Mouse (Mus musculus) heart, postnatal 4 days (tissue): ENCODE measurements around the gene Asgr1. TPM values are rescaled to one million over a fixed set of nuclear protein-coding genes. Genes with fewer than 3 reads are reported as not detected.

ENCODE experiments used
- DNase-seq: peaks from one replicate; pipeline ENCODE4 v3.0.0; 2021
- total RNA-seq, 2 experiments: library from RNA; stranded (reverse); gene quantifications; 2 replicates each; pipeline ENCODE4 v1.2.3; 2021

Gene Asgr1
- total RNA-seq, 2 experiments from 2014 or later, result not detected

DNA sequence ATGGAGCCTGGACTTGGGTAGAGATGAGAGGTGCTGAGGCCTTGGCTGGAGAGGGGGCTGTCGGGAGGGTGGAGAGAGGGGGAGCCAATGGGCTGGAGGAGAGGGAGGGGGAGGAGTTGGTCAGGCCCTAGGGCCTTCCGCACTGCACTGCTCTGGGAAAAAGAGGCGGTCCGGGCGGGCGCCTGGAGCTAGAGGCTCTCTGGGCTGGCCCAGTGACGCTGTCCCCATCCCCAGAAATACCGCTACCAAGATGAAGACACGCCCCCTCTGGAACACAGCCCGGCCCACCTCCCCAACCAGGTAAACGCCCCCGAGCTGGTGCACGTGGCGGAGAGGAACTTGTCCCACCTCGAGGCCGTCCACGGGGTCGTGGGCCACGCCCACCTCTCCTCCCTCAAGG, 27.2 kb upstream of the Asgr1 start:
- DNase-seq, result peak; percentile 72

DNA sequence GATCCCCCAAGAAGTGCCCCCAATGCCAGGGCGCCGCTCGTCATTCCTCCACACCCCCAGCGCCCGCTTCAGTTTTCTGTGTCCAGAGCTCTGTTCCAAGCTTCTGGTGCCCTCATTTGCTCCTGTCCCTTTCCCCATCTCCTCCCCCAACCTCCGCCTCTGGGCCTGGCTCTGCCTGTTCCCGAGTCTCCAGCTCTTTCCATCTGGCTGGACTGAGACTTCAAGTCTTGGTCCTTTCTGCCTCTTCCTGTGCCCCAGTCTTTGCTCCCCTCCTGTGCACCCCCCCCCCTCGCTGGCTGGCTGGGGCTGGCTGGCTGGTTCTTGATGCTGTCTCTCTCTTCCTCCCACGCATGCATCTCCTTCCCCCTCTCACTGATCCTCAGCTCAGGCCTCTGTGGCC, 26.5 kb upstream of the Asgr1 start:
- DNase-seq, result peak; percentile 51

DNA sequence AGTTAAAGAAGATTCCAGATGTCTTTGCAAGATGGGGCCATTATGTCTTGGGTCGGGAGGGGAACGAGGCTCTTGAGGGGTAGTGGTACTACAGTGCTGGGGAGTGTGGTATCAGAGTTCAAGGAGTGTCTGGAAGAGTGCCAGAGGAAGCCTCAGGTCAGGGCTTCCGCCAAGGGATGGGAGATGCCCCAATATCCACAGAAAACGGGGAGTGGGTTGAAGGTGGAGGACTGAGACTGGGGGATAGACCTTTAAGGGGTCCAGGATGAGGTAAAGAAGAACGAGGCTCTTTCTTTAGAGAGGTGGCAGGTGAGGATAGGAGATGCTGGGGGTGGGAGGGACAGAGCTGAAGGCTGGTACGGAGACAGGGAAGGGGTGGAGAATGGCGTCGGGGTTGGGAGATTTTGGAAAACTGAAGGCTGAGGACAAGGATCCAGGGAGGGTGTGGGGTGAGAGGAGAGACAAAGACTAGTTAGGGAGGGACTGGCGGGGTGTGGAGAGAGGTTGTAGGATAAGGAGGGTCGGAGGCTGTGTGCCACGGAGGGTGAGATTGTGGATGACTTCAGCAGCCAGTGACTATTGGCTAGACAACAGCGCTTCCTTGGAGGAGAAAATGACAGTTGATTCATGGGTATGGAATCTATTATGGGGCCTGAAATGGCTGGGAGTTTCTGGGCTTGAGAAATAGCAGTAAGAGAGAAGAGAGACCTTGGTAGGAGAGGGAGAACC, 25.3 kb upstream of the Asgr1 start:
- DNase-seq, result no peak

DNA sequence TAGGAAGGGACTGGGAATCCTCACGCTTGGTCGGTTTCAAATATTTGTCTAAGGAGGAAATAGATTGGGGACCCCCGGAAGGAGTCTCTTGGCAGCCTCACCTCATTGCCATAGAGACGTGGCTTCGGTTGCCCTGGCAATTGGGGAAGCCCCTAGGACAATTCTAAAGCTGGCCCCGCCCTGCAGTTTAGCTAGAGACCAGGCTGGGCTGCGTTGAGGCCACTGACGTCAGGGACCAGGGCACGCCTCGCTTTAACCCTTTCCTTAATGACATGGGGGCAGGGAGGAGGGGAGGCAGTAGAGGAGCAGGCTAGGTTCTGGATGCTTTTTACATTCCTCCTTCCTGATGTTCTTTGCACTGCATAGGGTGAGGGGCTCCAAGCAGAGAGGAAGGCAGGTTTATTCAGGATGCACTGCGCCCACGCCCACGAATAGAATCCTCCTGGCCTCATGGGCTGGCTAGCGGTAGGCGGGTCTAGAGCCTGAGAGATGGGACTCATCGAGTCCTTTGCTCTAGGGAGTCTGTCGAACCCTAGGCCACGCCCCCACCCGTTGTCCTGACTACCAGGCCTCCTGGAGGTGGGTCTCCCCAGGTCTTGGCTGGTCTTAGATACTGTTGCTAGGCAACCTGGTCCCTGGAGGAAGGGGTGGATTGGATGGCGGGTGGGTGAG, 24.6 kb upstream of the Asgr1 start:
- DNase-seq, result peak; percentile 86

DNA sequence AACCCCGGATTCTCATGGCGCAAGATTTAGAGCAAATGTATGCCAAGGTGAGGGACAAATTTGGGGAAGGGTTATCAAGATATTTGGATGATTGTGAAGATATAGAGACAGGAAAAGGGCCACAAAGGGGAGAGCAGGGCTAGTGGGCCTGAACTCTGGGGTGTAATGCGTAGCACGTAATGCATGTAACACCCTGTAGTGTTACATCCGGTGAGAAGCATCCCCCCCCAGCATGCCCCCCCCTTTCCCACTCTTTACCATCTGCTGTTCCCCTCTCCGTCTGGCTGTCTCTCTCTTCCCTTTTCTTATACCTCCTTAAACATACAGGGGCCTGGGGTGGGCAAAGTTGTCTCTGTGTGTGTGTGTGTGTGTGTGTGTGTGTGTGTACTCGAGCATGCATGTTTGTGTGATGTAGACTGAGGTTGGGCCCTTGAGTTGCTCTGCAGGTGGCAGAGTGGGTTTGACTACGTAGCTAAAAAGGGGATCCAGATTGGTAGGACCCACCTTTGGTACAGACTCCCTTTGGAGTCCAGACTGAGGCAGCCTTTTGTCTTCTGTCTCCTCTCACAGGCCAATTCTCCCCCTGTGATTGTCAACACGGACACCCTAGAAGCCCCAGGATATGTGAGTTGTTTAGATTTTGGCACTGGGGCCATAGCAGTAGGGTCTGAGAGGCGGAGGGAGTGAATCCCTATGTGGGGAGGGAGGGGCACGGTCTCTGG, 23.9 kb upstream of the Asgr1 start:
- no peak for DNase-seq

DNA sequence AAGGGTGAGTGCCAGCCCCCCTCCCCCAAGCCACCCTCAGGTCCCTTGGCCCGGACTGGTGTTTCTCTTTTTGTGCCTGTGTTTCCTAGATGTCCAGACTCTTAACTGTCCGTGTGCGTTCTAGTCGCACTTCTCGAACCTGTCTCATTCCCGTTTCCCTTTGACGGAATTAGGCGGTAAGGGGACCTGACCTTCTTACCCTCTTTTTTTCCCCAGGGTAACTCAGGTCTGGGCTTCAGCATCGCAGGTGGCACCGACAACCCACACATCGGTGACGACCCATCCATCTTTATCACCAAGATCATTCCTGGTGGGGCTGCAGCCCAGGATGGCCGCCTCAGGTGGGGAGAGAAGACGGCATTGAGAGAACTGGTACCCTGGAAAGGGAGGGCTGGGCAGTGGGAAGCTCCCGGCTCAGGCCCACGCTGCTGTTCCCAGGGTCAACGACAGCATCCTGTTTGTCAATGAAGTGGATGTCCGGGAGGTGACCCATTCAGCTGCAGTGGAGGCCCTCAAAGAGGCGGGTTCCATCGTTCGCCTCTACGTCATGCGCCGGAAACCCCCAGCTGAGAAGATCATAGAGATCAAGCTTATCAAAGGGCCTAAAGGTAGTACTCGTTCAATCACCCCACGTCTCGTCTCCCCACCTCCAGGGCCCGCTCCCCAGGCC, 23.1 kb upstream of the Asgr1 start:
- no peak for DNase-seq

DNA sequence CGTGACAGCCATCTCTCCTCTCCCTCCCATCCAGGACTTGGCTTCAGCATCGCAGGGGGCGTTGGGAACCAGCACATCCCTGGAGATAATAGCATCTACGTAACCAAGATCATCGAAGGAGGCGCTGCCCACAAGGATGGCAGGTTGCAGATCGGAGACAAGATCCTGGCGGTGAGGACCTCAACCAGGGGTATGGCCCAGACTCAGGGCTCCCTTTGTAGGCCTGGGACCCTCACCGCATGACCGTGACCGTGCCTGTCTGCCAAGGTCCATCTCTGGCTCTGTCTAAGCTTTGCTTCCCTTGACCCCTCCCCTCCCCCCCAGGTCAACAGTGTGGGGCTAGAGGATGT, 22.6 kb upstream of the Asgr1 start:
- DNase-seq, result no peak

DNA sequence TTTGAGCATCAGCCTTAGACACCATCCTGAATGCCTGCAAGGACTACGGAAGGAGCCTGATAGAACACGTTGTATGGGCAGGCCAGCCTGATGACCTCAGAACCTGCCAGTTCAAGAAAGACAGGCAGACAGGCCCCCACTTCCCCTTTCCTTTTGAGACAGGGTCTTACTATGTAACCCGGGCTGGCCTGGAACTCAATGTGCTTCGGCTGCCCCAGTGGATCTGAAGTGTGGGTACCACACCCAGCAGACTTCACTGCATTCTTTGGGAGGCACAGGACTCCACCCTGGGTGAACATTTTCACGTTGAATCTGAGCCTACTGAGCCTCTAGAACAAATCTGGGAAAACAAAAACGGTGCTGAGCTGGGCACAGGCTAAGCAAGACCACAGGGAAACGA, 15.7 kb upstream of the Asgr1 start:
- no peak for DNase-seq

DNA sequence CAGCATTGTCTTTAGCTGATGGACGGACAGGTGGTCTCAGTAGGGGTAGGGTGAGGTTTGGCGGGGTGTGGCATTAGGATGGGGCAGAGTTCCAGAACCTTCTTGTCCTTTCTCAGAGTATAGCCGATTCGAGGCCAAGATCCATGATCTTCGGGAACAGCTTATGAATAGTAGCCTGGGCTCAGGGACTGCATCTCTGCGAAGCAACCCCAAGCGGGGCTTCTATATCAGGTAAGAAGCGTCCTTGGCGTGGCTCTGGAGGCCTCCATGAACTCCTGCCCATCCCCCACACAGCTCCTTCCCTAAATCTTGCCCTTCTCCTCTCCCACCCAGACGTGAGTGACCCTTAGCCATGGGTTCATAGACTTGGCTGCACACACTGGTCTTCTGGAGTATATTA, 14.3 kb upstream of the Asgr1 start:
- DNase-seq, result no peak

DNA sequence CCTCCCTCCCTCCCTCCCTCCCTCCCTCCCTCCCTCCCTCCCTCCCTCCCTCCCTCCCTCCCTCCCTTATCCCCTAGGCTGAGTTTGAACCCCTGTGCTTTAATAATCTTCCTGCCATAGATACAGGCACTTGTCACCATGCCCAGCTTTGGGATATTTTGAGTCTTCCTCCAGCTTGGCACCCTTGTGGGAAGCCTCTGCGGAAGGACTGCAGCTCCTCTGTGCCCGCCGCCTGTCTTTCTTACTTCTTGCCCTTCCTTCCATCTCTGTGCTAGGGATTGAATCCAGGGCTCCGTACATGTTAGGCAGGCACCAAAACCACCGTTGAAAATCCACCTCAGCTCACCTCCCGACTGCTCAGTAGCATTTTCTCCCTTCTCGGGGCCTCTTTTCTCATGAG, 13.7 kb upstream of the Asgr1 start:
- DNase-seq, result no peak

DNA sequence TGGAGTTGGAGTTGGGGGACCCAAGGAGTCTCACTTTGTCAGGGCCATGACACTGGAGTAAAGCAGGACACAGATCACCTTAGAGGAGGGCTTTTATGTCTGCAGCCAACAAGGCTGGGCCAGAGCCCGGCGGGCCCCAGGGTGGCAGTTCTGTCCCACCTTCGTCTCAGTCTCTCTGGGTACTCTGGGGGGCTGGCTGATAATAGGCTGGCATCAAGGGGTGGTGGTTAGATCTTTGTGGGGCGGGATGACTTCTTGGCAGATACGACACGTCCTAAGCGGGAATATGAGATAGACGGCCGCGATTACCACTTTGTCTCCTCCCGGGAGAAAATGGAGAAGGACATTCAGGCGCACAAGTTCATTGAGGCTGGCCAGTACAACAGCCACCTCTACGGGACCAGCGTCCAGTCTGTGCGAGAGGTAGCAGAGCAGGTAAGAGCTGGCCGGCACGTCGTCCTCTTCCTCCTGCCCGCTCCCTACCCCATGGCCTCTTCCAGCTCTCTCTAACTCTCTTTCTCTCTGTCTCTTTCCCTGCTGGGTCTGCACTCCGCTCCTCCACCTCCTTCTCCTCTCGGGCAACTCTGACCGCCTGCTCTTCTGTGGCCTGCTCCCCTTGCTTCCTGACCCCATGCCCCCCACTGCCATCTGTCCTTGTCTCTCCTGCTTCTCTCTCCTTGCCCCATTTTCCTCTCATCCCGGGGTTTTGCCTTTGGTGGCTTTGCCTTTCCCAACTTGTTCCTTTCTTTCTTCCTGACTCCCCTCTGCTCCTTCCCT, 11.4 kb upstream of the Asgr1 start:
- DNase-seq, result no peak

DNA sequence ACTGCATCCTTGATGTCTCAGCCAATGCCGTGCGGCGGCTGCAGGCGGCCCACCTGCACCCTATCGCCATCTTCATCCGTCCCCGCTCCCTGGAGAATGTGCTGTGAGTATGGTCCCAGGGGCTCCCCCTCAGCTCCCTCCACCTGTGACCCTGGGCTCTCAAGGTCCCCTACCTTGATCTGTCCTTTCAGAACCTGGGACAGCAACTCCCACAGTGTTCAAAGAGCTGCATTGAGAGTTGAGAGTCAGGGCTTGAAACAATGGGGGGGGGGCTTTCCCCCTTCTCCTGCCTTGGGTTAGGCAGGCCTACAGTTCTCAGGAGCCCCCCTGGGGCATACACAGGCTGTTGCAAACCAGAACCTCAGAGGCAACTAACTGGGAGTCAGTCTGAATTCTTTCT, 10.2 kb upstream of the Asgr1 start:
- no peak for DNase-seq

DNA sequence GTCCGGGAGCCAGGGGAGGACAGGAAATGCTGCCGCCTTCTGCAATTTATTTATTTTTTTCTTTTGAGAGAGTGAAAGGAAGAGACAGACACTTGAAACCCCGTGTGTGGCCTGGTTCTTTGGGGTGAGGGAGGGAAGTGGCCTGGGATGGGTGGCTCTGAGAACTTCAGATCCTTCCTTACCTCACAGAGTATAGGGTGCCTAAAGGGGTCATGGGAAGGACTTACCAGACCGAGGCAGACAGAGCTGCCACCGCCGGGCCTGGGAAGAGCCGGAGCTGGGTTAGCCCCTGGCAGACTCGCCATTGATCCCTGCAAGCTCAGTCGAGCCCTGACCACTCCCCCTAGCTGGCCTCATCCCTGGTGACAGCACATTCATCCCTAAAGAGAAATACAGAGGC, 8.4 kb upstream of the Asgr1 start:
- no peak for DNase-seq

DNA sequence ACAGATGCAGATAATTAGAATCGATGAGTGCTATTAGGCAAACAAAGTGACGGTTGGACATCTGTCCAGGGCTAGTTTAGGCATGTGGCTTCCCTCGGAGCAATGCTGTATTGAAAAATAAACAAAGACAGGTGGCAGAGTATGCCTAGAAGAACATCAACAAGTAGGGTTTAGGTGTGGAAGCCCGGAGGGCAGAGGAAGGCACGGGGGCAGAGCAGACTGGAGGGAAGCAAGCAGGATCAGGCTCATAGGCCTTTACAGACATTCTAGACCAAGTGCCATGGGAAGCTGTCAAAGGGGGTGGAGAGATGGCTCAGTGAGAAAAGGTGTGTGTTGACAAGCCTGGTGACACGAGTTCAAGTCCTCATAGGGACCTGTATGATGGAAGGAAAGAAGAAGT, 4.5 kb upstream of the Asgr1 start:
- DNase-seq, result no peak

DNA sequence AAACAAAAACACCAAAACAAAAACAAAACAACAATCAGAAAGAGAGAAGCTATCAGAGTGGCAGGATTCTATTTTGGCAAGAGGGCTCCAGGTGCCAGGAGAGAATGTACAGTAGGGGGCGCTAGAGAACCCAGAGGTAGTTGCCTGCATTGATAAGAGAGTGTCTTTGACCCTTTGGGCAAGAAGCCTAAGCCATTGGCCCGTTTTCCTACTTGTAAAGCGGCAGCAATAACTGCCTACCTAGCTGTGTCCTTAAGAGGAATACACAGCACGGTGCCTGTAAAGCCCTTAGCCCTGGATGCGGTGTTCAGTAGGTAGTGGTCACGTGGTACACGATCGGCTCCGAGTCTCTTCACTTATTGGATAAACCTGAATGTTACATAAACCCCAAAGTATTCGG, 4.1 kb upstream of the Asgr1 start:
- DNase-seq, result no peak

DNA sequence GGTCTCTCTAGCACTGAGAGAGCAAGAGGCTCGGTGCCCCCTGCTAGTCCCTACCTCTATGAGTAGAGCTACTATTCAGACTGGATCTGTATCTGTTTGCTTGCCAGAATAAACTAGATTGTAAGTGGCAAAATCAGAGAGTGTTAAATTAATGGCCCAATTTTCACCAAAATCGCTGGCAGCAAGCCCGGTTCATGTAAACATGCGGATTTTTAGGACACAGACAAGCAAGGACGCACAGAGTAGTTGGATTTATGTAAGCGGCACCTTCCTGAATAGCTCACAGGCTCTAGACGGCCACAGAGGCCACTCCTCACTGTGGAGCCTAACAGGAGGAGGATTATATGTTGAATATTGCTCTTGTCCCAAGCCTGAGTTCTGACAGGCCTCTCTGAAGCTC, 729 bp upstream of the Asgr1 start:
- no peak for DNase-seq

DNA sequence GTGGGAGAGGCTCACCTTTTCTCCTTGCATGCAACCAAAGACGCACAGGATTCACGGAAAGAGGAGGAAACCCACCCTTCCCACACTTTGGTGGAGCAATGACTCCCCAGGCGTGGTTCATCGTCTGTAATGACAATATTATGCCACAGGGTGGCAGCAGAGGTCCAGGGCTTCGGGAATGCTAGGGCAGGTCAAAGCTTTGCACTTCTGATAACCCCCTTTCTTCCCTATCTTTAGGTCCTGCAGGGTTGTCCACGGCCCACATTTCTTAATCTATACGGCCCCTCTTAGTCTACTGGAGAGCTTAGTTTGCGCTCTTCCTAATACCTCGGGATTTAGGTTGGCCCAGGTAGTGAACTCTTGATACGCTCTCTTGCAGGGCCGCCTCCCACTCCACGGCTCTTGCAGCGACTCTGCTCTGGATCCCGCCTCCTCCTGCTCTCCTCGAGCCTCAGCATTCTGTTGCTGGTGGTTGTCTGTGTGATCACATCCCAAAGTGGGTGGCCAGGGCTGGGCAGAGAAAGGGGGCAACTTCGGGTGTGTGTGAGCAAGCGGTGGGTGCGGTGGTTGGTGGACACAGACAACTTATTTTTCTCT, 1.8 kb downstream of the Asgr1 start:
- peak; percentile 87 for DNase-seq

DNA sequence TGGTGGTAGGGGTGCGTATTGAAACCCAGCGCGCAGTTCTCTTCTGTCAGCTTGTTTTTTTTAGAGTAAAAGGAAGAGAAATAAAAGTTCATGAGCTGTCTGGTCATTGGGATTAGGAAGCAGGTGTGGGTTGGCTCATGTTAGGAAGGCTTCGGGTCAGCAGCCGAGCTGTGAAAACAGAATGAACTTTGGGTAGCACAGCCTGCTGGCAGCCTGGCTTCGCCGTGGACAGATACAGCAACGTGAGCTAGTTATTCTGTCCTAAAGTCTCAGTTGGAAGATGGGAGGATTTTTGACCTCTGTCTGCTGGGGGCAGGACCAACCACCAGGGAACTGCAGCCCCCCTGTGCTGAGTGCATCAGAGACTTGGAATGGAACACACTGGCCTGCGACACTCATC, 3.9 kb downstream of the Asgr1 start:
- DNase-seq, result no peak

DNA sequence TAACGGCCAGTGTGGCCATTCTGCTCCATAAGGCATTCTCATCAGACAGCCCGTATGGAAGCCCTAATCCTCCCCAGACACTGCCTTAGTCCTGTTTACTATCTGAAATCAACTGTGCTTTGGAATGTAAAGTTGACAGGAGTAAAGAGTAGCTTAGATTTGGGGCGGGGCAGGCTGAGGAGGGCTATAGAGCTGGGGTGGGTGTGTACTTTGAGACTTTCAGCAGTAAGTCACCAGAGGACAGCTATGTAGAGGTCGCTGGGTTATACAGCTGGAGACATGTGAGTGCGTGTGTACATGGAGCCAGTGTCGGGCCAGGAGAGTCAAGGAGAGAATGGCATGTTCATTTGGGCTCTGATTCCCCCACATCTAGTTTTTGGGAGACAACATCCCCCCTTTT, 6.0 kb downstream of the Asgr1 start:
- DNase-seq, result no peak

DNA sequence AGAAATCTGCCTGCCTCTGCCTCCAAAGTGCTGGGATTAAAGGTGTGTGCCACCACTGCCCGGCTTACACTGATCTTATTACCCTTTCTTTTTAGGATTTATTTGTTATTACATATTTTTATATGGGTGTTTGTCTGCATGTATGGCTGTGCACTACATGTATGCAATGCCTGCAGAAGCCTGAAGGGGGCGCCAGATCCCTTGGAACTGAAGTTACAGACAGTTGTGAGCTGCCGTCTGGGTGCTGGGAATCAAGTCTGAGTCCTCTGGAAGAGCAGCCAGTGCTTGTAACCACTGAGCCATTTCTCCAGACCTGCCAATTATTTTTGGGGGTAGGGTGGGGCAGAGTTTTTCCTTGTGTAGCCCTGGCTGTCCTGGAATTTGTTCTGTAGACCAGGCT, 9.2 kb downstream of the Asgr1 start:
- no peak for DNase-seq

DNA sequence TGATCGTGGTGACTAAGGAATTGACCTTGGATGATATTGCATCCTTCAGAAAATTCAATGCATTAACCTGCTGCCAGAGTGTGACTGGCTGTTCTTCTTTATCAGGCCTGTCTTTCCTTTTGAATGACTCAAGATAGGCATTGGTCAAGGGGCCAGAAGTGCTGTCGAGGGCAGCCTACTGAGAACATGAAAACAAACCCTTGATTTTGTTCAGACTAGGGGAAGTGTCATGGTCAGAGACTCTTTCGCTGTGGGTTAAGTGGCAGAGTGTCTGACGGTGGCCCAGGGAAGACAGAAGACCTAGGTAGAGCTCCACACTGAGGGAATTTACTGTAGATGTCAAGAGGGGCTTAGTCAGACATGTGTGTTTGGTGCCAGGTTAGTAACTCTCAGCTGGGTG, 12.8 kb downstream of the Asgr1 start:
- DNase-seq, result no peak

DNA sequence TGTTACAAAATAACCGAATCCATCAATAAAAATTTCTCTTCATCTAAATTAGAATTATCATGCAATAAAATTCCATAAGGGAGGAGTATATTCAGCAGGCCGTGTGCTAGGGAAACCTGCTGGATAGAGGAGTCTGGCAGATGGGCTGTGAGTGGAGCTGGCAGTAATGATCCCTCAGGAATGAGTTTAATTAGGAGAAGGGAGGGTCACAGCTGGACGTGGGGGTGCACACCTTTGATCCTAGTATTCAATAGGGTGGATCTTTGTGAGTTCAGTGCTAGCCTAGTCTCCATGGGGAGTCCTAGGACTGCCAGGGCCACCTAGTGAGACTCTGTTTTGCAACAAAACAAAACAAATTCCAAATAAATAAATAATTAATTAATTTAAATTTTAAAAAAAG, 14.4 kb downstream of the Asgr1 start:
- no peak for DNase-seq
